ENCODE assay signal across 9 mouse cellular contexts in the genomic region with DNA sequence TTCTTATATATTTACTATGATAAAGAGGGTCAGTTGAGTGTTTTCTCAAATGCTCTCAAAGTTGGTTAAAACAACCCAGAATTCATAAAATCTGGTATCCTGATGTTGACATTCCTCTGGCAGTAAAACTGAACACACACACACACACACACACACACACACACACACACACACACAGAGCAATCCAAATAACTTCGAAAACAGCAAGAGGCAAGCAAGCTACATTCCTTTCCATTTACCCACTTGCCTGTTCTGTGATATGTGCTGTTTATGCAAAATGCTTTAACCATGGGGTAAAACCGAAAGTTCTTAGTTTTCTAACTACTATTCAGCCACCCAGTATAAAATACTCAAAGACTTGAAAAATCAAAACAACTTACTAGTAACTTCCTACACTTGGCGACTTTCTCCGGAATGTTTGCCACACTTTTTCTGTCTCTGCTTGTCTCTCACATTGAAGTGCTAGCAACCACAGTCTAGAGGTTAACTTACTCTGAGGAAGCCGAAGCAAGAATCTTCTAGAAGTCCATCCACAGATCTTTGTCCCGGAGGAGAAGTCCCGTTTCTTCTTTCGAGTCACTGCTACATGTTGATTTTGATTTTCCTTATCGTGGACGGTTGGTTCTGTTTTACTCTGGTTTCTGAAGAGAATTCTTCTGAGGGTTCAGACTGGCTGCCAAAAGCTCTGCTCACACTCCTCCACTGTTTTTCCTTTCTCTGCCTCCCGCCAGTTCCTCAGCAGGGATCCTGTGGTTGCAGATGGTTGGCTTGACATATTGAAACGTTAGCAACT. TPM values are rescaled to one million over a fixed set of nuclear protein-coding genes. Genes with fewer than 3 reads are reported as not detected.
DNase-seq lines count a peak whose midpoint lies in the region; ATAC-seq and TF ChIP-seq lines count a peak whose summit lies in the region.
"Had no signal": no experiment of that assay in that cellular context is flagged by ENCODE, and none has a peak within 500 bp of the region (broad histone marks: within the 10 kb centered on the region; RNA-seq: fewer than 3 reads in every experiment).

Gene Abca9 (minus strand): TSS at position 738 of the 793 bp plus-strand sequence.

- H3K9ac ChIP-seq in forebrain, embryonic 14.5 days (ENCODE audit: low read length) = no peak within 1 kb of the TSS
- peak within 1 kb of the TSS; percentile 36; the same call in 1 of the 2 replicates for H3K9ac ChIP-seq in heart, embryonic 15.5 days
- no peak within 1 kb of the TSS for H3K9ac ChIP-seq in neural tube, embryonic 15.5 days (replicated peaks)

- no peaks in the 10 kb centered on the region for H3K9me3 ChIP-seq in forebrain, embryonic 14.5 days (replicated peaks; ENCODE audit: control insufficient read depth, low read length)
- H3K9me3 ChIP-seq in forebrain, embryonic 10.5 days = no peaks in the 10 kb centered on the region
- no peaks in the 10 kb centered on the region for H3K9me3 ChIP-seq in heart, embryonic 15.5 days (replicated peaks)
- no peaks in the 10 kb centered on the region for H3K9me3 ChIP-seq in neural tube, embryonic 15.5 days (replicated peaks)

- no peak for TF ChIP-seq CTCF in left cerebral cortex, adult 2 months (IDR thresholded peaks at IDR 0.05)

- intact Hi-C loops in left cerebral cortex, adult 2 months (cut with DNase I) = no loop called here

- no peaks in the 10 kb centered on the region for H3K36me3 ChIP-seq in forebrain, embryonic 14.5 days (ENCODE audit: control insufficient read depth, insufficient read depth, low read length)
- no peaks in the 10 kb centered on the region for H3K36me3 ChIP-seq in forebrain, embryonic 10.5 days (replicated peaks)
- H3K36me3 ChIP-seq in heart, embryonic 15.5 days = no peaks in the 10 kb centered on the region
- no peaks in the 10 kb centered on the region for H3K36me3 ChIP-seq in neural tube, embryonic 15.5 days

- 55% methylated on average over 12 of the region's 12 CpGs for WGBS in forebrain, embryonic 14.5 days
- 57% methylated on average over 12 of the region's 12 CpGs for WGBS in forebrain, embryonic 10.5 days
- WGBS in heart, embryonic 15.5 days = 21% methylated on average over 12 of the region's 12 CpGs
- WGBS in neural tube, embryonic 15.5 days = 69% methylated on average over 12 of the region's 12 CpGs

- no peak within 1 kb of the TSS for H3K27ac ChIP-seq in forebrain, embryonic 14.5 days (ENCODE audit: low read depth, low read length)
- H3K27ac ChIP-seq in forebrain, embryonic 10.5 days = no peak within 1 kb of the TSS
- H3K27ac ChIP-seq in heart, embryonic 15.5 days = peak within 1 kb of the TSS; percentile 79
- H3K27ac ChIP-seq in left cerebral cortex, adult 2 months = peak within 1 kb of the TSS; percentile 33; the same call in 1 of the 2 replicates
- no peak within 1 kb of the TSS; the same call in 1 of the 2 replicates for H3K27ac ChIP-seq in neural tube, embryonic 15.5 days (replicated peaks)

- H3K4me1 ChIP-seq in forebrain, embryonic 14.5 days (ENCODE audit: control insufficient read depth, insufficient read depth, low read length) = no peaks in the 10 kb centered on the region
- H3K4me1 ChIP-seq in forebrain, embryonic 10.5 days = peaks cover 18% of the 10 kb centered on the region
- H3K4me1 ChIP-seq in heart, embryonic 15.5 days (replicated peaks) = no peaks in the 10 kb centered on the region
- H3K4me1 ChIP-seq in neural tube, embryonic 15.5 days = 0 out of 2 replicates have a peak, but pooled peaks cover 5% of the 10 kb centered on the region

- peak; percentile 26 for DNase-seq in forebrain, embryonic 14.5 days (ENCODE audit: low spot score)
- DNase-seq in forebrain, embryonic 10.5 days (ENCODE audit: extremely low spot score, low spot score) = no peak
- DNase-seq in NIH3T3 (ENCODE audit: low read depth) = peak; percentile 46
- peak; percentile 24 for DNase-seq in embryo, embryonic 9.5 days (ENCODE audit: extremely low spot score)
- DNase-seq in left cerebral cortex, adult 2 months (ENCODE audit: extremely low spot score in 1 of 2, low spot score in 2 of 2) = peak; percentile 14 to 19
- DNase-seq in spleen, postnatal 14 days (ENCODE audit: low spot score in 2 of 2) = no peak

- H3K4me3 ChIP-seq in forebrain, embryonic 14.5 days (ENCODE audit: low read depth, low read length) = no peak within 1 kb of the TSS
- H3K4me3 ChIP-seq in forebrain, embryonic 10.5 days = no peak within 1 kb of the TSS
- H3K4me3 ChIP-seq in heart, embryonic 15.5 days = peak within 1 kb of the TSS; percentile 39
- peak within 1 kb of the TSS; percentile 35 for H3K4me3 ChIP-seq in left cerebral cortex, adult 2 months
- no peak within 1 kb of the TSS; the same call in 1 of the 2 replicates for H3K4me3 ChIP-seq in neural tube, embryonic 15.5 days (replicated peaks)

- H3K4me2 ChIP-seq in forebrain, embryonic 14.5 days (ENCODE audit: low read length) = no peak within 1 kb of the TSS
- peak within 1 kb of the TSS; percentile 48 for H3K4me2 ChIP-seq in heart, embryonic 15.5 days
- H3K4me2 ChIP-seq in neural tube, embryonic 15.5 days = peak within 1 kb of the TSS; percentile 2; the same call in 1 of the 2 replicates

- ATAC-seq in forebrain, embryonic 14.5 days = no peak
- no peak for ATAC-seq in heart, embryonic 15.5 days (replicated peaks; ENCODE audit: insufficient number of reproducible peaks, insufficient read depth, low FRiP score, low read depth)
- no peak for ATAC-seq in neural tube, embryonic 15.5 days (ENCODE audit: low FRiP score)

- H3K27me3 ChIP-seq in forebrain, embryonic 14.5 days (replicated peaks; ENCODE audit: control insufficient read depth, insufficient read depth, low read length) = no peaks in the 10 kb centered on the region
- no peaks in the 10 kb centered on the region for H3K27me3 ChIP-seq in forebrain, embryonic 10.5 days (ENCODE audit: poor library complexity, severe bottlenecking)
- no peaks in the 10 kb centered on the region for H3K27me3 ChIP-seq in heart, embryonic 15.5 days
- no peaks in the 10 kb centered on the region for H3K27me3 ChIP-seq in neural tube, embryonic 15.5 days (replicated peaks)

RNA-seq across cellular contexts. Expression of gene Abca9, which starts in this region (rescaled TPM):
- polyA plus RNA-seq in forebrain, embryonic 14.5 days (2014; fragmentation: Nextera tagmentation; extraction: Ambion mirVana) = 2.8 and 4.6 TPM in 2 replicates
- polyA plus RNA-seq in forebrain, embryonic 10.5 days (2016; fragmentation: Nextera tagmentation; extraction: Ambion mirVana) = 2.0 and 2.9 TPM in 2 replicates
- 3.8 TPM in 2 replicates for polyA plus RNA-seq in heart, embryonic 15.5 days (2015; fragmentation: Nextera tagmentation; extraction: Ambion mirVana)
- 1 to 10 TPM; 6.9 to 7.6 TPM for total RNA-seq in left cerebral cortex, adult 2 months (2021)
- 2.6 and 2.8 TPM in 2 replicates for polyA plus RNA-seq in neural tube, embryonic 15.5 days (2015; fragmentation: Nextera tagmentation; extraction: Ambion mirVana)
- polyA plus RNA-seq: C2C12 had no signal

Comparison
In these comparisons a context has a peak if more than half of its experiments do, and no peak if none do; other contexts are left out.
1. DNase-seq: peak in forebrain, embryonic 14.5 days (single experiment), NIH3T3 (single experiment), embryo, embryonic 9.5 days (single experiment) and left cerebral cortex, adult 2 months (2 of 2); none in forebrain, embryonic 10.5 days (single experiment) and spleen, postnatal 14 days (0 of 2).
2. H3K27ac ChIP-seq: peak in heart, embryonic 15.5 days (single experiment) and left cerebral cortex, adult 2 months (single experiment); none in forebrain, embryonic 14.5 days (single experiment), forebrain, embryonic 10.5 days (single experiment) and neural tube, embryonic 15.5 days (single experiment).
3. H3K4me3 ChIP-seq: peak in heart, embryonic 15.5 days (single experiment) and left cerebral cortex, adult 2 months (single experiment); none in forebrain, embryonic 14.5 days (single experiment), forebrain, embryonic 10.5 days (single experiment) and neural tube, embryonic 15.5 days (single experiment).